Mouse (Mus musculus) limb, embryonic 11.5 days (tissue): ENCODE data around the gene Olfr742. TPM values are rescaled to one million over a fixed set of nuclear protein-coding genes. Genes with fewer than 3 reads are reported as not detected.

Source experiments
- ATAC-seq: fragments of 200-750 bp; cut with Nextera tagmentation; 2 replicates; pipeline ENCODE4 v1.8.0; 2017; ENCODE audit warnings: low read depth; ENCODE audit not compliant: insufficient number of reproducible peaks, low FRiP score, low TSS enrichment
- DNase-seq: peaks from one replicate; pipeline ENCODE4 v3.0.0-alpha.2; 2015; ENCODE audit warnings: low spot score
- H3K27ac ChIP-seq: fragments of 300-500 bp; sonication (generic); replicated peaks from 2 replicates; pipeline ENCODE4 v1.5.1; 2014; ENCODE audit warnings: low read depth, mild to moderate bottlenecking, low read length
- H3K27me3 ChIP-seq: fragments of 300-500 bp; sonication (generic); 2 replicates; pipeline ENCODE4 v1.6.1; 2014; ENCODE audit warnings: mild to moderate bottlenecking, low read length, mixed read lengths; ENCODE audit not compliant: control insufficient read depth, insufficient read depth
- H3K36me3 ChIP-seq: fragments of 300-500 bp; sonication (generic); 2 replicates; pipeline ENCODE4 v1.6.1; 2014; ENCODE audit warnings: mild to moderate bottlenecking, low read length, moderate library complexity, mixed read lengths; ENCODE audit not compliant: control insufficient read depth, insufficient read depth
- H3K4me1 ChIP-seq: fragments of 300-500 bp; sonication (generic); 2 replicates; pipeline ENCODE4 v1.6.1; 2014; ENCODE audit warnings: low read length, mixed read lengths; ENCODE audit not compliant: control insufficient read depth, insufficient read depth
- H3K4me2 ChIP-seq: fragments of 300-500 bp; sonication (generic); 2 replicates; pipeline ENCODE4 v1.6.1; 2014; ENCODE audit warnings: low read depth, mild to moderate bottlenecking, moderate library complexity; ENCODE audit not compliant: severe bottlenecking
- H3K4me3 ChIP-seq: fragments of 300-500 bp; sonication (generic); 2 replicates; pipeline ENCODE4 v1.5.1; 2014; ENCODE audit warnings: low read depth, low read length
- H3K9ac ChIP-seq: fragments of 300-500 bp; sonication (generic); 2 replicates; pipeline ENCODE4 v1.6.1; 2014; ENCODE audit warnings: mild to moderate bottlenecking, low read length
- H3K9me3 ChIP-seq: fragments of 300-500 bp; sonication (generic); 2 replicates; pipeline ENCODE4 v1.6.1; 2016; ENCODE audit warnings: low read length; ENCODE audit not compliant: control insufficient read depth
- WGBS: fragments of 180-500 bp; shearing (Covaris S2); extraction: QIAGEN DNeasy Blood & Tissue Kit; methylation state at CpG from one replicate; pipeline ENCODE4 v1.1.7; 2014; 5-methylcytosine and 5-hydroxymethylcytosine counted together
- polyA plus RNA-seq: library from polyadenylated mRNA; unstranded; fragments of >200 nt; fragmentation: Nextera tagmentation; extraction: Ambion mirVana; gene quantifications from 2 replicates; pipeline ENCODE4 v1.2.1, GENCODE M21; 2014

The Olfr742 gene
- not detected in 2 replicates for polyA plus RNA-seq

GRCm38 (mm10) chr14:50503300-50503699 lies at the start of gene Olfr742:
Olfr742 (plus strand) TSS chr14:50503600.
- H3K27ac ChIP-seq, result no peak within 1 kb of the TSS
- H3K27me3 ChIP-seq, result no peaks in the 10 kb centered on the region
- no peak for ATAC-seq
- no peaks in the 10 kb centered on the region for H3K36me3 ChIP-seq
- no peak within 1 kb of the TSS for H3K4me2 ChIP-seq
- H3K4me1 ChIP-seq, result no peaks in the 10 kb centered on the region
- no peak for DNase-seq
- no peak within 1 kb of the TSS for H3K4me3 ChIP-seq
- H3K9ac ChIP-seq, result no peak within 1 kb of the TSS
- no peaks in the 10 kb centered on the region for H3K9me3 ChIP-seq
- 61% methylated on average over 2 of the region's 2 CpGs for WGBS

GRCm38 (mm10) chr14:50472438-50472837 lies 31.0 kb upstream of the Olfr742 start, which contains the start of gene Olfr741:
Olfr741 (plus strand) TSS chr14:50472738.
- Histone ChIP-seq H3K27ac (no peak within 1 kb of the TSS), H3K9me3 (no peaks in the 10 kb centered on the region), H3K4me2 (no peak within 1 kb of the TSS), H3K4me1 (no peaks in the 10 kb centered on the region), H3K36me3 (no peaks in the 10 kb centered on the region), H3K27me3 (no peaks in the 10 kb centered on the region), H3K9ac (no peak within 1 kb of the TSS), H3K4me3 (no peak within 1 kb of the TSS)
- no peak for DNase-seq
- WGBS, result 72% methylated on average over 2 of the region's 2 CpGs
- no peak for ATAC-seq

DNA sequence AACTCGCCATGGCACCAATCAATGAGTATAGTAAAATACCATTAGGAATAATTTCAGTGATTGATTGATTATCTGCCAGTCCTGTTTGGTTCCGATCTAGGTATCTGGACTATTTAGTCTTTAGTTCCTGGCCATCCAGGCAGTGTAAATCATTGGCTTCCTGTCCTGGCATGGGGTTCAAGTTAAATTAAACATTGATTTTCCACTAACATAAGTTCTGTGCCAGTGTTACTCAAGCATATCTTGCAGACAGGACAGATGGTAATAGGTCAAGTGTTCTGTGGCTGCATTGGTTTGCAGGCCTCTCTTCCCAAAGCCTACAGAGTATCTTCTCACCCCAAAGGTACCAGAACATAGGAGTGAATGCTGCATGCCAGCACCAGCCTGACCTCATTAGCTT lies 25.0 kb upstream of the Olfr742 start:
- Histone ChIP-seq H3K9ac (no peak overlapping the region), H3K36me3 (no peaks in the 10 kb centered on the region), H3K4me1 (no peaks in the 10 kb centered on the region), H3K9me3 (no peaks in the 10 kb centered on the region), H3K4me3 (no peak overlapping the region), H3K27ac (no peak overlapping the region), H3K27me3 (no peaks in the 10 kb centered on the region), H3K4me2 (no peak overlapping the region)
- DNase-seq (no peak), ATAC-seq (no peak)
- 77% methylated on average over 2 of the region's 2 CpGs for WGBS

DNA sequence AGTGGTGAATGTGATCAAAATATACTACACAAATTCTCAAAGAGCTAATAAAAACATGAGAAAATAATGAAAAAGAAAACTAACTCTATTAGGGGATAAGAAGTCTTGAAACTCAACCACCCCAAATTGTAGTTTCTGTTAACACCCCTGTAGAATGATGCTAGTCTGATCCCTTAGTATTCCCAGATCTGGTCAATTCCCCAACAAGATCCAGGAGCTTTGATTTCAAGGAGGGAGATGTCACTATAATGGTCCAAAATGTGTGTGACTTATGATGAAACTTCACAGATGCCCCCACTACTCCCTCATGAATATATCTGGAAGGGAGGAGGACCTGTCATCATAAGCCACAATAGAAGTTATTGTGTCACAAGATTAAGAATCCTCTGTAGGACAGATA lies 18.1 kb downstream of the Olfr742 start, which contains the start of gene Olfr743:
TSS of gene Olfr743 (plus strand) at position 301 of the 400 bp plus-strand sequence.
- Histone ChIP-seq H3K4me1 (no peaks in the 10 kb centered on the region), H3K9ac (no peak within 1 kb of the TSS), H3K27me3 (no peaks in the 10 kb centered on the region), H3K27ac (no peak within 1 kb of the TSS), H3K4me2 (no peak within 1 kb of the TSS), H3K4me3 (no peak within 1 kb of the TSS), H3K9me3 (no peaks in the 10 kb centered on the region), H3K36me3 (no peaks in the 10 kb centered on the region)
- DNase-seq (no peak), ATAC-seq (no peak)

DNA sequence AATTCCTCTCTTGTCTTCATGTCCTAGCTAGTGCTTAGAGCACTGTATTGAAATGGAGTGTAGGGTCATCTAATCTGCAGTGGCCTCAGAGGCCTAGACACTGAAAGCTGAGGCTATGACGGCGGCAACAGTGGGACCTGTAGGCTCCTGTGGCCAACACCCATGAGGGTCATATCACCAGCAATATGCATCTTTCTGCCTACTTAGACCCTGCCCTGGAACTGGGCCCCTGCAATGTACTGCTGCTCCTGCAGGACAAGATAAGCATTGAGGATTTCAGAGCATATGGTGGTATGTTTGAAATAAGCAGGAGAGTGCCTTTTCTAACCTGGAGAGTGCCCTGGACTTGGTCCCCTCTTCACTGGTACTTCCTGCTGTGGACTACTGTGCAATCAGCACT lies 49.3 kb downstream of the Olfr742 start:
- Histone ChIP-seq H3K27ac (no peak overlapping the region), H3K4me3 (no peak overlapping the region), H3K4me1 (no peaks in the 10 kb centered on the region), H3K4me2 (no peak overlapping the region), H3K36me3 (no peaks in the 10 kb centered on the region), H3K9ac (no peak overlapping the region), H3K9me3 (no peaks in the 10 kb centered on the region; the same call in 1 of the 2 replicates), H3K27me3 (no peaks in the 10 kb centered on the region)
- ATAC-seq (no peak), DNase-seq (no peak)
- WGBS, result 85% methylated on average over 2 of the region's 2 CpGs

Other genes starting within 250 kb of the Olfr742 start
- gene Olfr732, start 219.4 kb upstream of the Olfr742 start, polyA plus RNA-seq, result not detected in 2 replicates
- not detected in 2 replicates for gene Olfr733, start 202.1 kb upstream of the Olfr742 start, polyA plus RNA-seq
- not detected in 2 replicates for gene Olfr734, start 176.8 kb upstream of the Olfr742 start, polyA plus RNA-seq
- gene Olfr735, start 154.7 kb upstream of the Olfr742 start, polyA plus RNA-seq, result not detected in 2 replicates
- gene Tlr11, start 145.7 kb upstream of the Olfr742 start, polyA plus RNA-seq, result not detected in 2 replicates
- gene Olfr736, start 122.4 kb upstream of the Olfr742 start, polyA plus RNA-seq, result not detected in 2 replicates
- not detected in 2 replicates for gene Olfr738, start 96.0 kb upstream of the Olfr742 start, polyA plus RNA-seq
- gene Olfr739, start 85.0 kb upstream of the Olfr742 start, polyA plus RNA-seq, result not detected in 2 replicates
- gene Olfr740, start 58.1 kb upstream of the Olfr742 start, polyA plus RNA-seq, result not detected in 2 replicates
- not detected in 2 replicates for gene Olfr741, start 30.9 kb upstream of the Olfr742 start, polyA plus RNA-seq
- not detected in 2 replicates for gene Olfr743, start 18.2 kb downstream of the Olfr742 start, polyA plus RNA-seq
- gene Olfr744, start 111.3 kb downstream of the Olfr742 start, polyA plus RNA-seq, result not detected in 2 replicates
- gene Olfr745, start 135.8 kb downstream of the Olfr742 start, polyA plus RNA-seq, result not detected in 2 replicates
- not detected in 2 replicates for gene Olfr746, start 143.5 kb downstream of the Olfr742 start, polyA plus RNA-seq
- not detected in 2 replicates for gene Olfr747, start 189.6 kb downstream of the Olfr742 start, polyA plus RNA-seq
- gene Olfr748, start 203.8 kb downstream of the Olfr742 start, polyA plus RNA-seq, result not detected in 2 replicates
- gene Olfr749, start 241.5 kb downstream of the Olfr742 start, polyA plus RNA-seq, result not detected in 2 replicates